Mouse (Mus musculus): ENCODE results near the gene Ripk1.
A peak's percentile ranks its signal among the peaks of the same experiment; 100 is the strongest.
"Not testable (repeated sequence)": the region's sequence is repeated elsewhere in the genome, so short reads cannot be mapped to it uniquely, and the experiment has no call there.

Gene Ripk1

GRCm38 (mm10) chr13:34037172-34038055 is 35.3 kb downstream of the Ripk1 start, which contains the start of gene Bphl:
Bphl (plus strand) TSS chr13:34037597.
- DNase-seq (ENCODE audit: low read depth, low spot score), result peak; percentile 85

GRCm38 (mm10) chr13:34038056-34038432 is 35.9 kb downstream of the Ripk1 start:
- no peak for DNase-seq (ENCODE audit: low read depth, low spot score)

- no peak for DNase-seq (ENCODE audit: low read depth, low spot score)
Measured at GRCm38 (mm10) chr13:34038901-34039341, 36.8 kb downstream of the Ripk1 start.

- no peak for DNase-seq (ENCODE audit: low read depth, low spot score)
Measured at GRCm38 (mm10) chr13:34040091-34040490, 37.9 kb downstream of the Ripk1 start.

- no peak for DNase-seq (ENCODE audit: low read depth, low spot score)
Measured at GRCm38 (mm10) chr13:34043716-34044393, 41.7 kb downstream of the Ripk1 start.

GRCm38 (mm10) chr13:34045511-34046249 is 43.5 kb downstream of the Ripk1 start:
- DNase-seq (ENCODE audit: low read depth, low spot score), result no peak

GRCm38 (mm10) chr13:34046421-34047012 is 44.4 kb downstream of the Ripk1 start:
- peak; percentile 77 for DNase-seq (ENCODE audit: low read depth, low spot score)

- no peak for DNase-seq (ENCODE audit: low read depth, low spot score)
Measured at GRCm38 (mm10) chr13:34047526-34047925, 45.4 kb downstream of the Ripk1 start.

- DNase-seq (ENCODE audit: low read depth, low spot score), result no peak
Measured at GRCm38 (mm10) chr13:34050479-34050878, 48.3 kb downstream of the Ripk1 start.

- no peak for DNase-seq (ENCODE audit: low read depth, low spot score)
Measured at GRCm38 (mm10) chr13:34051692-34052091, 49.5 kb downstream of the Ripk1 start.

- no peak for DNase-seq (ENCODE audit: low read depth, low spot score)
Measured at GRCm38 (mm10) chr13:34053673-34054282, 51.6 kb downstream of the Ripk1 start.

GRCm38 (mm10) chr13:34054391-34054790 is 52.2 kb downstream of the Ripk1 start:
- DNase-seq (ENCODE audit: low read depth, low spot score), result no peak

GRCm38 (mm10) chr13:34054983-34055382 is 52.8 kb downstream of the Ripk1 start:
- no peak for DNase-seq (ENCODE audit: low read depth, low spot score)

- DNase-seq (ENCODE audit: low read depth, low spot score), result no peak
Measured at GRCm38 (mm10) chr13:34057252-34057651, 55.1 kb downstream of the Ripk1 start.

- DNase-seq (ENCODE audit: low read depth, low spot score), result no peak
Measured at GRCm38 (mm10) chr13:34060061-34060460, 57.9 kb downstream of the Ripk1 start.

- no peak for DNase-seq (ENCODE audit: low read depth, low spot score)
Measured at GRCm38 (mm10) chr13:34062466-34062865, 60.3 kb downstream of the Ripk1 start.

- DNase-seq (ENCODE audit: low read depth, low spot score), result no peak
Measured at GRCm38 (mm10) chr13:34066351-34066750, 64.2 kb downstream of the Ripk1 start.

- DNase-seq (ENCODE audit: low read depth, low spot score), result no peak
Measured at GRCm38 (mm10) chr13:34070296-34070695, 68.1 kb downstream of the Ripk1 start.

- DNase-seq (ENCODE audit: low read depth, low spot score), result no peak
Measured at GRCm38 (mm10) chr13:34071836-34072235, 69.7 kb downstream of the Ripk1 start.

- DNase-seq (ENCODE audit: low read depth, low spot score), result no peak
Measured at GRCm38 (mm10) chr13:34072847-34073246, 70.7 kb downstream of the Ripk1 start.

- DNase-seq (ENCODE audit: low read depth, low spot score), result not testable (repeated sequence)
Measured at GRCm38 (mm10) chr13:34074441-34074840, 72.3 kb downstream of the Ripk1 start.

All from brain, embryonic 18.5 days (tissue).